ENCODE assay signal across 8 mouse cellular contexts in the genomic region with DNA sequence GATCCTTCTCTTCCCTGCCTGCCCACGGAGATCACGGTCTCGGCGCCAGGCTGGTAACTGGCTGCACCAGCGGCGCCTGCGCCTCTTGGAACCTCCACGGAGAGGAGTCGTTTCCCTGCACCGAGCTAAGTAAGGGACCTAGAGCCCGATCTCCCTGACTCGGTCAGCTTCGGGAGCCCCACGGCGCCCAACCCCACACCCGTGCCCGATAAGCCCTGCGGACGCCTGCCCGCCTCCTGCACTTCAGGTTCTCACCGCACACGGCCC. TPM values are rescaled to one million over a fixed set of nuclear protein-coding genes. Genes with fewer than 3 reads are reported as not detected.
DNase-seq lines count a peak whose midpoint lies in the region; ATAC-seq and TF ChIP-seq lines count a peak whose summit lies in the region.

No protein-coding gene starts in this region.

- H3K27me3 ChIP-seq in heart, postnatal 0 days (ENCODE audit: control insufficient read depth, insufficient read depth, low read length), result no peaks in the 10 kb centered on the region
- H3K27me3 ChIP-seq in hindbrain, embryonic 11.5 days (ENCODE audit: control insufficient read depth, insufficient read depth, low read length), result no peaks in the 10 kb centered on the region
- H3K27me3 ChIP-seq in midbrain, embryonic 12.5 days, result 0 out of 2 replicates have a peak, but pooled peaks cover 6% of the 10 kb centered on the region

- peak overlapping the region; percentile 91 for H3K27ac ChIP-seq in heart, postnatal 0 days (ENCODE audit: low read depth)
- H3K27ac ChIP-seq in bone marrow, adult 2 months (ENCODE audit: control insufficient read depth, insufficient read depth, low read depth, low read length, poor library complexity), result peak overlapping the region; percentile 96
- H3K27ac ChIP-seq in hindbrain, embryonic 11.5 days (ENCODE audit: low read depth, low read length), result peak overlapping the region; percentile 87
- H3K27ac ChIP-seq in midbrain, embryonic 12.5 days (replicated peaks), result peak overlapping the region; percentile 82

- DNase-seq in heart, postnatal 0 days (ENCODE audit: low spot score), result no peak
- no peak for DNase-seq in heart, adult 11 months
- DNase-seq in hindbrain, embryonic 11.5 days (ENCODE audit: low spot score), result no peak
- no peak for DNase-seq in left cerebral cortex, adult 11 months (ENCODE audit: low spot score)
- no peak for DNase-seq in gastrocnemius, postnatal 25 days

- ATAC-seq in heart, postnatal 0 days (ENCODE audit: insufficient read depth, low read depth), result no peak
- no peak for ATAC-seq in hindbrain, embryonic 11.5 days (ENCODE audit: low FRiP score)
- no peak for ATAC-seq in midbrain, embryonic 12.5 days (ENCODE audit: low FRiP score, low read depth)
- no peak for ATAC-seq in cerebellum, adult (ENCODE audit: insufficient number of reproducible peaks, low FRiP score, low TSS enrichment)

- TF ChIP-seq EP300 in heart, postnatal 0 days (IDR thresholded peaks at IDR 0.05; ENCODE audit: low read depth), result no peak

- peaks cover 35% of the 10 kb centered on the region for H3K36me3 ChIP-seq in heart, postnatal 0 days (replicated peaks; ENCODE audit: control insufficient read depth, insufficient read depth, low read length)
- H3K36me3 ChIP-seq in hindbrain, embryonic 11.5 days (ENCODE audit: control insufficient read depth, insufficient read depth, low read length), result no peaks in the 10 kb centered on the region
- H3K36me3 ChIP-seq in midbrain, embryonic 12.5 days, result peaks cover 47% of the 10 kb centered on the region

- 1% methylated on average over 20 of the region's 22 CpGs for WGBS in heart, postnatal 0 days
- WGBS in bone marrow, adult 2 months, result 1% methylated on average over 22 of the region's 22 CpGs
- 0% methylated on average over 22 of the region's 22 CpGs for WGBS in hindbrain, embryonic 11.5 days
- under 1% methylated on average over 22 of the region's 22 CpGs for WGBS in midbrain, embryonic 12.5 days

- H3K4me3 ChIP-seq in heart, postnatal 0 days (ENCODE audit: low read depth, low read length), result peak overlapping the region; percentile 85
- H3K4me3 ChIP-seq in bone marrow, adult 2 months (replicated peaks; ENCODE audit: control insufficient read depth, low read depth, low read length), result peak overlapping the region; percentile 95
- H3K4me3 ChIP-seq in hindbrain, embryonic 11.5 days (ENCODE audit: low read depth, low read length), result peak overlapping the region; percentile 81
- peak overlapping the region; percentile 81 for H3K4me3 ChIP-seq in midbrain, embryonic 12.5 days

- H3K4me1 ChIP-seq in heart, postnatal 0 days (ENCODE audit: control insufficient read depth, insufficient read depth), result peaks cover 12% of the 10 kb centered on the region
- H3K4me1 ChIP-seq in bone marrow, adult 2 months (ENCODE audit: control insufficient read depth, insufficient read depth, low read length), result peaks cover 2% of the 10 kb centered on the region
- peaks cover 9% of the 10 kb centered on the region for H3K4me1 ChIP-seq in hindbrain, embryonic 11.5 days (replicated peaks; ENCODE audit: control insufficient read depth, insufficient read depth, low read length)
- H3K4me1 ChIP-seq in midbrain, embryonic 12.5 days, result peaks cover 19% of the 10 kb centered on the region

- TF ChIP-seq CTCF in heart, postnatal 0 days (IDR thresholded peaks at IDR 0.05; ENCODE audit: low read depth), result no peak
- no peak for TF ChIP-seq CTCF in bone marrow, adult 2 months (IDR thresholded peaks at IDR 0.05; ENCODE audit: control insufficient read depth, insufficient read depth, low read length)

- peak overlapping the region; percentile 91 for H3K4me2 ChIP-seq in heart, postnatal 0 days (ENCODE audit: low read depth, low read length)
- H3K4me2 ChIP-seq in hindbrain, embryonic 11.5 days (replicated peaks; ENCODE audit: low read depth, low read length), result peak overlapping the region; percentile 81
- peak overlapping the region; percentile 91 for H3K4me2 ChIP-seq in midbrain, embryonic 12.5 days (replicated peaks)

- no peaks in the 10 kb centered on the region for H3K9me3 ChIP-seq in heart, postnatal 0 days (replicated peaks; ENCODE audit: control insufficient read depth, low read length)
- no peaks in the 10 kb centered on the region for H3K9me3 ChIP-seq in hindbrain, embryonic 11.5 days (ENCODE audit: control insufficient read depth, low read length)
- no peaks in the 10 kb centered on the region for H3K9me3 ChIP-seq in midbrain, embryonic 12.5 days

- TF ChIP-seq POLR2A in bone marrow, adult 2 months (IDR thresholded peaks at IDR 0.05; ENCODE audit: borderline replicate concordance, control insufficient read depth, low read depth, low read length), result no peak

- H3K9ac ChIP-seq in heart, postnatal 0 days (replicated peaks; ENCODE audit: low read depth, low read length), result peak overlapping the region; percentile 78
- H3K9ac ChIP-seq in hindbrain, embryonic 11.5 days (ENCODE audit: low read depth, low read length), result peak overlapping the region; percentile 79
- peak overlapping the region; percentile 80 for H3K9ac ChIP-seq in midbrain, embryonic 12.5 days (replicated peaks)

RNA-seq across cellular contexts. Expression of a gene that starts 0.3 kb away (rescaled TPM):
- 63.9 and 88.0 TPM in 2 replicates for total RNA-seq in heart, postnatal 0 days (2014; rRNA removed; ENCODE audit: low replicate concordance)
- polyA plus RNA-seq in heart, postnatal 0 days (2015; fragmentation: Nextera tagmentation; extraction: Ambion mirVana), result 29.1 and 36.6 TPM in 2 replicates
- 92.2 and 165 TPM in 2 replicates for polyA plus RNA-seq in bone marrow, adult 2 months (2011; ENCODE audit: insufficient read depth, insufficient read length, low replicate concordance, missing spikeins)
- 16.1 and 18.4 TPM in 2 replicates for polyA plus RNA-seq in hindbrain, embryonic 11.5 days (2014; fragmentation: Nextera tagmentation; extraction: Ambion mirVana)
- 27.7 and 30.0 TPM in 2 replicates for polyA plus RNA-seq in midbrain, embryonic 12.5 days (2016; fragmentation: Nextera tagmentation; extraction: Ambion mirVana)
- 10 to 100 TPM; 14.4 to 17.3 TPM for total RNA-seq in gastrocnemius, postnatal 25 days (2021)

RNA-seq across cellular contexts. Expression of a gene that starts 33.4 kb away (rescaled TPM):
- total RNA-seq in heart, postnatal 0 days (2014; rRNA removed; ENCODE audit: low replicate concordance), result 90.9 and 101 TPM in 2 replicates
- polyA plus RNA-seq in heart, postnatal 0 days (2015; fragmentation: Nextera tagmentation; extraction: Ambion mirVana), result 60.3 and 60.8 TPM in 2 replicates
- 2.5 and 2.6 TPM in 2 replicates for polyA plus RNA-seq in bone marrow, adult 2 months (2011; ENCODE audit: insufficient read depth, insufficient read length, low replicate concordance, missing spikeins)
- polyA plus RNA-seq in hindbrain, embryonic 11.5 days (2014; fragmentation: Nextera tagmentation; extraction: Ambion mirVana), result 151 and 156 TPM in 2 replicates
- polyA plus RNA-seq in midbrain, embryonic 12.5 days (2016; fragmentation: Nextera tagmentation; extraction: Ambion mirVana), result 305 and 314 TPM in 2 replicates
- total RNA-seq in gastrocnemius, postnatal 25 days (2021), result 10 to 100 TPM; 49.4 to 53.0 TPM

RNA-seq across cellular contexts. Expression of a gene that starts 57.1 kb away (rescaled TPM):
- total RNA-seq in heart, postnatal 0 days (2014; rRNA removed; ENCODE audit: low replicate concordance), result 38.8 and 49.9 TPM in 2 replicates
- 25.2 and 25.6 TPM in 2 replicates for polyA plus RNA-seq in heart, postnatal 0 days (2015; fragmentation: Nextera tagmentation; extraction: Ambion mirVana)
- polyA plus RNA-seq in bone marrow, adult 2 months (2011; ENCODE audit: insufficient read depth, insufficient read length, low replicate concordance, missing spikeins), result 78.2 and 120 TPM in 2 replicates
- polyA plus RNA-seq in hindbrain, embryonic 11.5 days (2014; fragmentation: Nextera tagmentation; extraction: Ambion mirVana), result 146 and 191 TPM in 2 replicates
- polyA plus RNA-seq in midbrain, embryonic 12.5 days (2016; fragmentation: Nextera tagmentation; extraction: Ambion mirVana), result 157 and 158 TPM in 2 replicates
- total RNA-seq in gastrocnemius, postnatal 25 days (2021), result 1 to 10 TPM; 4.6 to 6.5 TPM

Comparison
In these comparisons a context has a peak if more than half of its experiments do, and no peak if none do; other contexts are left out.
1. RNA of a gene that starts 33.4 kb away (polyA plus RNA-seq): 305 to 314 TPM in midbrain, embryonic 12.5 days, 151 to 156 TPM in hindbrain, embryonic 11.5 days and 60.3 to 60.8 TPM in heart, postnatal 0 days; 2.5 to 2.6 TPM in bone marrow, adult 2 months; every median in the first group is over 10 times any median in the second.
2. Peak in every context shown above with its lines, with median percentiles within 50 percentile points of each other: H3K27ac ChIP-seq, H3K4me2 ChIP-seq, H3K4me3 ChIP-seq and H3K9ac ChIP-seq.